Mouse (Mus musculus): ENCODE data around the gene Cdk2. TPM values are rescaled to one million over a fixed set of nuclear protein-coding genes. Genes with fewer than 3 reads are reported as not detected.

Cdk2 gene
- 76.4 and 85.5 TPM in 2 replicates for polyA plus RNA-seq (2016; fragmentation: Nextera tagmentation; extraction: Ambion mirVana)

DNA sequence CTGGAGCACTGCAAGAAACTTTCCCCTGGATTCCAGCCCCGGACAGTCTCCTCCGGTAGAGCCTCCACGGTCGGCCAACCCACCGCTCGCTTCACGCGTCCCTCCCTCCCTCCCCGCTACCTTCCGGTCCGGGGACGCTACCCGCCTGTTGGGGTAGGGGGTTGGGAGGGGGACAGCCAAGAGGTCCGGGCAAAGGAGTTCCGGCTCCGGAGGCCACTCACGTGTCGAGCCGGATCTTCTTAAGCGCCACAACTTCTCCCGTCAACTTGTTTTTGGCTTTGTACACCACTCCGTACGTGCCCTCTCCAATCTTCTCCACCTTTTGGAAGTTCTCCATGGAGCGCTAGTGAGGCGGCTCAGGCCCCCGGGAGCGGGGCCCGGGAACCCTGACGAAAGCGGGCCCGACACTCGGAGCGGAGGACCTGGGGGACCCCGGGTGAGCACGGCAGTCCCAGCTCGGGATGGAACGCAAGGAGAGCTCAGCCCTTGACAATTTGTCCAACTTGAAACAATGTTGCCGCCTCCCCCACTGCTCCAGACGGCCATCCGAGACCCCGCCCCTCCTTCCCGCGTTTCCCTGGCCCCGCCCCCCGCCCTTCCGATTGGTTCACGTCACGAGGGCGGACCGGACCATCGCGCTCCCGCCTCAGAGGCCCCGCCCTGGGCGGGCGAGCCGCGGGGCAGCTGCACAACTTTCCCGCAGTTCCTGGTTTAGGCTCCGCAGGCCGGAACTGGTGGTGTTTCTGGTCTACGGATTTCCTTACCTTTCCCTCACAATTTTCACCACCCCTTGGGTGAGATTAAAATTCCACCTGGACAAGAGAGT is at the start of gene Cdk2:
Cdk2 (minus strand) TSS at position 541 of the 826 bp plus-strand sequence.
- peak; percentile 94 for ATAC-seq (ENCODE audit: low FRiP score, low read depth)
- WGBS: under 1% methylated on average over 62 of the region's 62 CpGs
- H3K27me3 ChIP-seq: 0 out of 2 replicates have a peak, but pooled peaks cover 5% of the 10 kb centered on the region

DNA sequence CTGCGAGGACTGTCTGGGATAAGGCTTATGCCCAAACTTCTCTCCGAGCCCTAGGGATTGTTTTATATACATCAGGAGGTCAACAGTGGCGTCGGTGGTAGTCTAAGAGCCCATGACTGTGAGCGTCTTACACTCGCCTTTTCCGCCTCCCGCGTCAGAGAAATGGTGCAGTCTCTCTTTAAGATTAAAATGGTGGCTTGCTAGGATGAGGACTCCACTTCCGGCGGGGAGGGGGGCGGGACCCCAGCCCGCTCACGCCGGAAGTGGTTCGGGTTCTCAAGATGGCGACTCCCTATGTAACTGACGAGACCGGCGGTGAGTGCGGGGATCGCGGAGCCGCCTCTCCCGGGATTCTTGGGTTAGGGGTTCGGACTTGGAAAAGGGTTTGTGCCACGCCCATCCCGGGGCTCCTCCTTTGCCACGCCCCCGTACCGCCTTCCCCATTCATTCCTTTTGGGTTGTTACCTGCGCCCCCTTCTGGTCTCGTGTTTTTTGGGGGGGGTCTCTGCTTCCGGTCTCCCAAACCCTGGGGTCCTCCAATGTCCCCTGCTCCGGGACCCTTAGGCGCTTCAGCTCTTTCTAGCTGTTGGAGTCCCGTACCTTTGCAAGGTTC is 43.5 kb upstream of the Cdk2 start:
- Histone ChIP-seq H3K4me2 (replicated peaks) (peak overlapping the region; percentile 89), H3K4me3 (peak overlapping the region; percentile 67), H3K9me3 (no peaks in the 10 kb centered on the region), H3K9ac (replicated peaks) (peak overlapping the region; percentile 83), H3K27me3 (peaks cover 33% of the 10 kb centered on the region), H3K4me1 (peaks cover 32% of the 10 kb centered on the region), H3K36me3 (peaks cover 9% of the 10 kb centered on the region), H3K27ac (replicated peaks) (peak overlapping the region; percentile 91)
- peak; percentile 93 for ATAC-seq (ENCODE audit: low FRiP score, low read depth)
- under 1% methylated on average over 37 of the region's 37 CpGs for WGBS

More for the DNA sequence above, at the start of gene Cdk2:
- Histone ChIP-seq H3K27ac (replicated peaks) (peak within 1 kb of the TSS; percentile 77), H3K4me3 (peak within 1 kb of the TSS; percentile 65), H3K9ac (replicated peaks) (peak within 1 kb of the TSS; percentile 65), H3K9me3 (no peaks in the 10 kb centered on the region), H3K36me3 (peaks cover 22% of the 10 kb centered on the region), H3K4me2 (replicated peaks) (peak within 1 kb of the TSS; percentile 63), H3K4me1 (peaks cover 23% of the 10 kb centered on the region)

DNA sequence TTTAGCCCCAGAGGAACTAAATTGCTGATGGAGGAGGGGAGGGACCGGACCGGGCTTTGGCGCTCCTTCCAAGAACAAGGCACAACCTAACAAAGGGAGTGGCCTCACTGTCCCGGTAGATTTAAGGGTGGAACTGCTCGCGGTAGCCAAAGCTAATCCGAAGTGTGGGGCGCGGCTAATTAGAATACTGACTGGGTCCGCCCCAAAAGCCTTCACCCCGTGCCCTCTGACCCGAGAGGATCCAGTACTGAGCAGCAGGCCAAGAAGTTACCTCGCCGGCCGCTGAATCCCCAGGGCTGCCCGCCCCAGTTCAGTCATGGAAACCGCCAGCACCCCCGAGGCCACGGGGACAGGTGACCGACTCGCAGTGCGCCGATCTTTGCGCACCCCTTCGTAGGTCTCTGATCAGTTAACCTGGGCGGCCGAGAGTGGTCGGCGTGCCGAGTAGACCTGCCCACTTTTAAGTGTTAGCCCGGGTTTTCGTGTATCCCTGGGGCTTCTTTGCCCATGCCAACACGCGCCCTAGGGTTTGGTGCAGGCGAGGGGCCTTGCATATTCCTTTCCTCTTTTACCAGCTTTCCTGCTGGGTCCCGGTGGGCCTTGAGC is 42.9 kb upstream of the Cdk2 start, which contains the start of gene Pym1:
Pym1 (plus strand) TSS at position 244 of the 606 bp plus-strand sequence.
- H3K9me3 ChIP-seq: no peaks in the 10 kb centered on the region
- WGBS: under 1% methylated on average over 36 of the region's 36 CpGs
- H3K27me3 ChIP-seq: peaks cover 39% of the 10 kb centered on the region
- peak within 1 kb of the TSS; percentile 67 for H3K4me3 ChIP-seq
- H3K36me3 ChIP-seq: peaks cover 4% of the 10 kb centered on the region; the same call in 1 of the 2 replicates
- peaks cover 32% of the 10 kb centered on the region for H3K4me1 ChIP-seq
- peak within 1 kb of the TSS; percentile 89 for H3K4me2 ChIP-seq (replicated peaks)
- H3K9ac ChIP-seq (replicated peaks): peak within 1 kb of the TSS; percentile 83
- ATAC-seq (ENCODE audit: low FRiP score, low read depth): peak; percentile 51
- H3K27ac ChIP-seq (replicated peaks): peak within 1 kb of the TSS; percentile 91

DNA sequence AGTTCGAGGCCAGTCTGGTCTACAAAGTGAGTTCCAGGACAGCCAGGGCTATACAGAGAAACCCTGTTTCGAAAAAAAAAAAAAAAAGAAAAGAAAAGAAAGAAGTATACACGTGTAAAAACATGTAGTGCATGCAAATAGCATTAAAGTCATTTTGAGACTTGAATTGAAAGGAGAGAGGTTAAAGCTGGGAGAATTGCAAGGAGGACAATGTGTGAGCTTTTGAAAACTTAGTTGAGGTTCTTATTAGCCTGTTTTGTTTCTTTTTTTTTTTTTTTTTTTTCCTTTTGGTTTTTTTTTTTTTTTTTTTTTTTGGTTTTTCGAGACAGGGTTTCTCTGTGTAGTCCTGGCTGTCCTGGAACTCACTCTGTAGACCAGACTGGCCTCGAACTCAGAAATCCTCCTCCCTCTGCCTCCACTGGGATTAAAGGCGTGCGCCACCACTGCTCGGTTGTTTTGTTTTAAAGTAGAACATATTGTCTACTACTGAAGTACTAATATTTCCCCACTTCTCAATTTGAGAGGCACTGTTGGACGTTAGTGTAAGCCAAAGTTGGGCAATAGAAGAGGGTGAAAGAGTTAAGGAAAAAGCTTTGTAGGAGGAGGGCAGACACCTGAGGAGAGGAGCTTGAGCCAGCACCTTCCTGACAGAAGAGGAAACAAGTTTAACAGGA is 42.3 kb upstream of the Cdk2 start:
- H3K36me3 ChIP-seq: no peaks in the 10 kb centered on the region; the same call in 1 of the 2 replicates
- ATAC-seq (ENCODE audit: low FRiP score, low read depth): no peak

DNA sequence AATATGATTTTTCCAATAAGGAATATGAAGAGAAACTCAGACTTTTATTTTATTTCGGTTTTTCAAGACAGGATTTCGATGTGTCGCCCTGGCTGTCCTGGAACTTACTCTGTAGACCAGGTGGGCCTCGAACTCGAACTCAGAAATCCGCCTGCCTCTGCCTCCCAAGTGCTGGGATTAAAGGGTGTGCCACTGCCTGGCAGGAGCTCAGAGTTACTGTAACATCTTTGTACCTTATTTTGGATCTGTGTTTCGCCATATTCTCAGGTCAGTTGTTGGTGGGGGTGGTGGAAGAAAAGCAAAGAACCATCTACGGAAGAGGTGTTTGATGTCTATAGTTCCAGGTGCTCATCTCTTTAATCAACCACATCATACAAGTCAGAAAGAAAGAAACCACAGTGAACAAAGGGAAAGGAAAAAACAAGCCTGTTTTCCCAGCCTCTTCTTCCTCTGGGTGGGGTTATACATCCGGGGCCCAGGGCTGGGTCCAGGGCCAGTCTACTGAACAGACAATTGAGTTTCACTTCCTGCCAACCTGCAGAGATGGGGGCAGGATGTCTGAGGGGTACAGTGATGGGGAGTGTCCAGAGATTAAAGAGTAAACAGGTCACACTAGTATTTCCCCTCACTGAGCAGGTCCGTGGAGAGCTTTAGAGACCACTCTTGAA is 41.2 kb upstream of the Cdk2 start:
- Histone ChIP-seq H3K4me3 (no peak overlapping the region), H3K4me1 (peaks cover 32% of the 10 kb centered on the region), H3K27me3 (peaks cover 53% of the 10 kb centered on the region), H3K27ac (replicated peaks) (no peak overlapping the region), H3K36me3 (no peaks in the 10 kb centered on the region), H3K9ac (replicated peaks) (no peak overlapping the region), H3K9me3 (no peaks in the 10 kb centered on the region), H3K4me2 (replicated peaks) (no peak overlapping the region)
- 92% methylated on average over 10 of the region's 10 CpGs for WGBS
- ATAC-seq (ENCODE audit: low FRiP score, low read depth): no peak

More for the DNA sequence above, 42.3 kb upstream of the Cdk2 start:
- peaks cover 46% of the 10 kb centered on the region for H3K27me3 ChIP-seq
- H3K9ac ChIP-seq (replicated peaks): peak overlapping the region; percentile 83
- H3K27ac ChIP-seq (replicated peaks): peak overlapping the region; percentile 91
- H3K4me2 ChIP-seq (replicated peaks): peak overlapping the region; percentile 89
- peak overlapping the region; percentile 67 for H3K4me3 ChIP-seq
- peaks cover 32% of the 10 kb centered on the region for H3K4me1 ChIP-seq
- no peaks in the 10 kb centered on the region for H3K9me3 ChIP-seq
- WGBS: 36% methylated on average over 9 of the region's 9 CpGs

DNA sequence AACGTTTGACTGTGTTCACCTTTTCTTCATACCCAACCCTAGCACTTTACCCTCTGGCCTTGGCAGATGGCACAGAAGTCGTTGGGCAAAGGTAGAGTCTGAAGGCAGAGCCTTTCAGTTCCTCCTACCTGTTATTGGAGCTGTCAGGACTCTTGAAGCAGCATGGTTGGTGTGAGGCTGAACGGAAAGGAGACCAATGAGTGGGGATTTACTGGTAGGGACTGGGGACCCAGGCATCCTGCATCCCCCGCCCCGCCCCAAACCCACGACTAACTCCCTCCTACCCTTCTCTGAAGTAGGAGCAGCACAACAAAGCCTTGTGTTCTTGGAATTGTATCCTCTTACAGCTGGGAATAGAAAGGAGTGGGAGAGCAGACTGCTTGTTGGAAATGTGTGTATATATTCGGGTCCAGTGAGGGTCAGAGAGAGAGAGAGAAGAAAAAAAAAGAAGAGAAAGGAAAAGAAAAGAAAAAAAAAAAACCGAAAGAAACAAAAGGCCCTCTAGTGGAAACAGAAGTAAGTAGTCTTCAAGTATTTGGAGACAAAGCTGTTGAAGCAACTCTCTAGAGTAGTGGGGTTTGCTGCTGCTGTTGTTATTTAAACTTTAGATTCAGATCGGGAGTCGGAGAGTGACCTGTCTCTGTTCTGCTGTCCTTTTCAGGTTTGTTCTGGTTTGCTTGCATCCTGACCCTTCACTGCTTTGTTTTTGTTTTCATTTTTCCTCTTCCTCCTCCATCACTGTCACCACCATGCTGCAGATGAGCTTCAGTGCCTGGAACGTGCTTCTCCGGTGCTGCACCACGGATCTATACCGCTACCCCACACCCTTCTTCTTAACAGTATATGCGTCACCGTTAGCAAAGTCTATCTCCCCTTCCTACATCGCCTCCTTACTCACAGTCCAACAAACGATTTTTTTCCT is 40.1 kb upstream of the Cdk2 start, which contains the start of gene Dgka:
Dgka (minus strand) TSS at position 176 of the 922 bp plus-strand sequence.
- Histone ChIP-seq H3K27ac (replicated peaks) (no peak within 1 kb of the TSS), H3K4me3 (peak within 1 kb of the TSS; percentile 57), H3K36me3 (no peaks in the 10 kb centered on the region), H3K4me2 (replicated peaks) (peak within 1 kb of the TSS; percentile 88), H3K4me1 (peaks cover 25% of the 10 kb centered on the region), H3K9ac (replicated peaks) (peak within 1 kb of the TSS; percentile 61), H3K27me3 (peaks cover 53% of the 10 kb centered on the region), H3K9me3 (no peaks in the 10 kb centered on the region)
- WGBS: 26% methylated on average over 18 of the region's 18 CpGs
- no peak for ATAC-seq (ENCODE audit: low FRiP score, low read depth)

DNA sequence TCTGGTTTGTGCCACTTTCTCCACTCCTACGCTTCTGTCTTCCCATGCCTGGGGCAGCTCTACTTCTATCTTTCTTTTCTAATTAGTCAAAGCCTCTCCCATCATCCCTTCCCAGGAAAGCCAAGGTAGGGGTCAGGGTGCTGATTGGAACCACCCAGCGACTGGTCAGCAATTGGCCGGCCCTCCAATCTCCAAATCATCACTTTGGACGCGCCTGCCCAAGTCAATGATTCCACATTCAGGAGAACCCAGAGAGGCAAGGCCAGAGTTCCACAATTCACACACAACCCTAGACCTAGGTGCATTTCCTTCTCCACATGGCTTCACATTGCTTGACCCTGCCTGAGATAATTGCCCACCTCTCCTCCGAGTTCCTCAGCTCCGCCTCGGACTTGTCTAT is 39.4 kb upstream of the Cdk2 start:
- no peaks in the 10 kb centered on the region for H3K36me3 ChIP-seq
- peaks cover 18% of the 10 kb centered on the region for H3K4me1 ChIP-seq
- ATAC-seq (ENCODE audit: low FRiP score, low read depth): no peak
- no peak overlapping the region for H3K27ac ChIP-seq (replicated peaks)
- WGBS: 14% methylated on average over 8 of the region's 8 CpGs
- H3K9ac ChIP-seq (replicated peaks): peak overlapping the region; percentile 61
- no peaks in the 10 kb centered on the region for H3K9me3 ChIP-seq
- peak overlapping the region; percentile 88 for H3K4me2 ChIP-seq (replicated peaks)
- peaks cover 53% of the 10 kb centered on the region for H3K27me3 ChIP-seq
- peak overlapping the region; percentile 57 for H3K4me3 ChIP-seq

DNA sequence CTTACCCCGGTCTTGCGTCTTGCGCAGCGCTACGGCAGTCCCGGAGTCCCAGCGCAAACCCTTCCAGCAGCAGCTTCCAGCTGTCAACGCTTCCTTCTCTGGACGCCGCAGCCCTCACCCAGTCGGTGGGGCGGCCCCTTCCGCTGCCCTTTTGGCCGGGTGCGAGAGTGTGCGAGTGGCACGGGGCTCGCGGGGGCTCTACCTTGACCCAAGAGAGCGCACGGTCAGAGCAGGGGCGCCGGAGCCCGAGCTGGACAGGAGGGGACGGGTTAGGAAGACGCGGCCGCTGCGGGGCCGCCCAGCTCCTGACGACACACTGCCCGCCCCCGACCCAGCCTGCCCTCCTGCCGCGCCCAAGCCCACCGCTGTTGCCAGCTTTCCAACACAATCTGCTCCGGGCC is 39.0 kb upstream of the Cdk2 start:
- Histone ChIP-seq H3K36me3 (no peaks in the 10 kb centered on the region), H3K9ac (replicated peaks) (peak overlapping the region; percentile 61), H3K27me3 (peaks cover 53% of the 10 kb centered on the region), H3K4me2 (replicated peaks) (peak overlapping the region; percentile 88), H3K27ac (replicated peaks) (no peak overlapping the region), H3K9me3 (no peaks in the 10 kb centered on the region), H3K4me3 (peak overlapping the region; percentile 57), H3K4me1 (peaks cover 16% of the 10 kb centered on the region)
- WGBS: under 1% methylated on average over 35 of the region's 37 CpGs
- ATAC-seq (ENCODE audit: low FRiP score, low read depth): peak; percentile 16; the same call in 1 of the 2 replicates

DNA sequence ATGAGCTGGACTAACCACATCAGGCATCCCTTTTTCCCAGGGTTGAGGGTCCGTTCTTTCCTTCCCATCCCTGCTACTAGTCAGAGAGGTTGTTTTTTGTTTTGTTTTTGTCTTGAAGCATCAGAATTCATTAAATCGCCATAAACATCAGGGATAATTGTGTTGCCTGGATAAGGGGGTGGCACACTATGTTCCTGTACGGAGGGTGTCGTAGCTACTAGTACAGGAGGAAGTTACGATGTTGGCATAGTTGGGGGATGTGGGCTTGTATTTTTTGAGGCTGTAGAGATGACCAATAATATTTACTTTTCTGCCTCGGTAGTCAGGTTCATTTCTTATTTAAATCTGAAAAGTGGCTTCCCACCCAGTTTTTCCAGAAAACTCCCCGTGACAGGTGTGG is 38.4 kb upstream of the Cdk2 start:
- Histone ChIP-seq H3K4me2 (replicated peaks) (peak overlapping the region; percentile 88), H3K9ac (replicated peaks) (peak overlapping the region; percentile 61; the same call in 1 of the 2 replicates), H3K36me3 (no peaks in the 10 kb centered on the region), H3K27me3 (peaks cover 53% of the 10 kb centered on the region), H3K4me3 (peak overlapping the region; percentile 57), H3K9me3 (no peaks in the 10 kb centered on the region), H3K4me1 (peaks cover 16% of the 10 kb centered on the region), H3K27ac (replicated peaks) (no peak overlapping the region)
- ATAC-seq (ENCODE audit: low FRiP score, low read depth): no peak
- 11% methylated on average over 7 of the region's 7 CpGs for WGBS

DNA sequence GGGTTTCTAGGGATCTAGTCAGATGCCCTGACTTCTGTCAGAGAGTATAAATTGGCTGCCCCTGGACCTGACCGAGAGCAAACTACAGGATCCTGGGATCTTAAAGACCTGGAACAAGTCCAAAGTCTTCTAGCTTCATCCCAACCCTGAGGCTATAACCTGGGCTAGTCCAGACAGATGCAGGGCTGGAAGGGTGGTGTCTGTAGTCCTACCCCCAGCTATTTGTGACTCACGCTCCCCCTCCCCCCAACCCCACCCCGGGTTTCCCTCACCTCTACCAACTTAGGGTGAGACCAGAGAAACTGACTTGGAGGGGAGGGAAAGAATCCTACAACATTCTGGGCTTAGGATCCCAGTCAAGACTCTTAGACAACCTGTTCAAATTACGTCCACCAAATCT is 37.8 kb upstream of the Cdk2 start:
- ATAC-seq (ENCODE audit: low FRiP score, low read depth): no peak

More for the DNA sequence above, 37.8 kb upstream of the Cdk2 start:
- H3K4me1 ChIP-seq: peaks cover 16% of the 10 kb centered on the region
- H3K4me2 ChIP-seq (replicated peaks): no peak overlapping the region
- peaks cover 56% of the 10 kb centered on the region for H3K27me3 ChIP-seq
- H3K36me3 ChIP-seq: no peaks in the 10 kb centered on the region
- 56% methylated on average over 4 of the region's 4 CpGs for WGBS
- H3K4me3 ChIP-seq: no peak overlapping the region
- no peak overlapping the region for H3K27ac ChIP-seq (replicated peaks)
- no peak overlapping the region for H3K9ac ChIP-seq (replicated peaks)
- H3K9me3 ChIP-seq: no peaks in the 10 kb centered on the region

Measured in midbrain, embryonic 12.5 days (tissue).